Mouse (Mus musculus) myocyte (in vitro differentiated cells): ENCODE results near the gene Traf3.

Experiments
- CEBPB ChIP-seq: IDR thresholded peaks from 2 replicates; pipeline ENCODE4 v1.6.1; 2011; ENCODE audit warnings: mild to moderate bottlenecking, moderate library complexity; ENCODE audit not compliant: poor library complexity, insufficient read depth, severe bottlenecking
- MAX ChIP-seq: IDR thresholded peaks from one replicate; pipeline ENCODE4 v1.6.1; 2011; ENCODE audit warnings: low read depth, mild to moderate bottlenecking, control low read depth
- MYOD1 ChIP-seq, 3 experiments: IDR thresholded peaks; one replicate each; pipeline ENCODE4 v1.6.1; 2011; ENCODE audit warnings: control low read depth in 2 of 3, low read depth in 2 of 3, mild to moderate bottlenecking in 2 of 3, moderate library complexity in 1 of 3; ENCODE audit not compliant: insufficient read length in 2 of 3, control insufficient read depth in 1 of 3
- MYOG ChIP-seq, 3 experiments: IDR thresholded peaks; one replicate each; pipeline ENCODE4 v1.6.1; 2011; ENCODE audit warnings: control low read depth in 2 of 3, low read depth in 2 of 3, mild to moderate bottlenecking in 2 of 3; ENCODE audit not compliant: insufficient read length in 2 of 3, control insufficient read depth in 1 of 3, insufficient read depth in 1 of 3
- POLR2A ChIP-seq: IDR thresholded peaks from one replicate; pipeline ENCODE4 v1.6.1; 2011; ENCODE audit warnings: low read depth, mild to moderate bottlenecking, control low read depth, moderate library complexity; ENCODE audit not compliant: insufficient read length
- POLR2AphosphoS2 ChIP-seq: IDR thresholded peaks from one replicate; pipeline ENCODE4 v1.6.1; 2011; ENCODE audit warnings: low read depth, control low read depth; ENCODE audit not compliant: insufficient read length
- REST ChIP-seq: IDR thresholded peaks from one replicate; pipeline ENCODE4 v1.6.1; 2011; ENCODE audit warnings: mild to moderate bottlenecking, control low read depth, moderate library complexity; ENCODE audit not compliant: insufficient read depth, insufficient read length
- USF1 ChIP-seq: IDR thresholded peaks from one replicate; pipeline ENCODE4 v1.6.1; 2011; ENCODE audit warnings: low read depth, mild to moderate bottlenecking, control low read depth, moderate library complexity

DNA sequence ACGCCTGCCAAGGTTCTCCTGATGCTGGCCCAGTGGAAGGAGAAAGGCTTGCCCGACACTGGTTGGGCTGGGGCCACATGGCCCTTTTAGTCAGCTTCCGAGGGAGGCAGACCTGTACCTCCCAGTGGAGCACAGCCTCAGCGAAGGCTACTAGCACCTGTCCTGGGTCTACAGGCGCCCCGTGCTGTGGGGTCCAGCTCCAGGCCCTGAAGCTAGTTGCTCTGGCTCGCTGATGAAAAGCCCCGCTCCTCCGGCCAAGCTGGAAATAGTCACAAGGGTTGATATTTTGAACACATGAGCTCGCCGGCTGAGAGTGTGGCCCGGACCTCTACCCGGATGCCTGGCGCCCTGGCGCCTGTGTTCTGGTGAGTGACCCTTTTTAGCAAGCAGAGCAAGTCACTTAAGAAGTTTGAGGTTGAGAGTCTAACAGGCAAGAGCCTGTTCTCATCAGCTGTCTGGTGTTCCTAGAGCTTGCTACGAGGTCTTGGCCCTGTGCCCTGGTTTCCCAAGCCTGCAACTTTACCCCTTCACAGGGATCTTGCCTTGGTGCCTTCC, 22.6 kb upstream of the Traf3 start:
- TF ChIP-seq REST, result no peak
- no peak for TF ChIP-seq POLR2A
- TF ChIP-seq CEBPB, result no peak
- peak in 2 of 3 experiments; percentile 11 to 30 for TF ChIP-seq MYOD1 (IDR thresholded peaks at IDR 0.05; ENCODE audit: control insufficient read depth in 1 of 3, insufficient read length in 2 of 3, low read depth in 2 of 3)
- peak in 1 of 3 experiments; percentile 30 for TF ChIP-seq MYOG (IDR thresholded peaks at IDR 0.05; ENCODE audit: control insufficient read depth in 1 of 3, insufficient read depth in 1 of 3, insufficient read length in 2 of 3, low read depth in 2 of 3)
- TF ChIP-seq POLR2AphosphoS2, result no peak
- no peak for TF ChIP-seq MAX
- no peak for TF ChIP-seq USF1
